Mouse (Mus musculus) cerebellum, adult 9-11 months (tissue): ENCODE measurements around the gene 1810065E05Rik.

ENCODE experiments used
- DNase-seq: peaks from one replicate; pipeline ENCODE4 v3.0.0; 2022

1810065E05Rik gene

GRCm38 (mm10) chr11:58420815-58421214 is at the start of gene 1810065E05Rik:
TSS of gene 1810065E05Rik (plus strand) at chr11:58421111.
- no peak for DNase-seq

GRCm38 (mm10) chr11:58377273-58377672 is 43.6 kb upstream of the 1810065E05Rik start:
- DNase-seq: no peak

GRCm38 (mm10) chr11:58377686-58378085 is 43.2 kb upstream of the 1810065E05Rik start:
- no peak for DNase-seq

- no peak for DNase-seq
Measured at GRCm38 (mm10) chr11:58378763-58379278, 42.1 kb upstream of the 1810065E05Rik start, which contains the start of gene Lypd8. TSS of gene Lypd8 (plus strand) at chr11:58379043.

GRCm38 (mm10) chr11:58379516-58379915 is 41.4 kb upstream of the 1810065E05Rik start:
- DNase-seq: no peak

GRCm38 (mm10) chr11:58382471-58382870 is 38.4 kb upstream of the 1810065E05Rik start:
- no peak for DNase-seq

- DNase-seq: no peak
Measured at GRCm38 (mm10) chr11:58399985-58400645, 20.8 kb upstream of the 1810065E05Rik start.

GRCm38 (mm10) chr11:58400655-58401054 is 20.3 kb upstream of the 1810065E05Rik start:
- DNase-seq: no peak

GRCm38 (mm10) chr11:58408066-58408465 is 12.8 kb upstream of the 1810065E05Rik start:
- no peak for DNase-seq

- no peak for DNase-seq
Measured at GRCm38 (mm10) chr11:58418336-58418735, 2.6 kb upstream of the 1810065E05Rik start.

GRCm38 (mm10) chr11:58432259-58432658 is 11.3 kb downstream of the 1810065E05Rik start, which contains the start of gene Gm12253:
TSS of gene Gm12253 (plus strand) at chr11:58432559.
- DNase-seq: no peak

GRCm38 (mm10) chr11:58437866-58438265 is 17.0 kb downstream of the 1810065E05Rik start:
- no peak for DNase-seq

- DNase-seq: no peak
Measured at GRCm38 (mm10) chr11:58452759-58453158, 31.8 kb downstream of the 1810065E05Rik start, which contains the start of gene Lypd9. TSS of gene Lypd9 (minus strand) at chr11:58452923.

GRCm38 (mm10) chr11:58453592-58453991 is 32.7 kb downstream of the 1810065E05Rik start:
- no peak for DNase-seq

GRCm38 (mm10) chr11:58462170-58462569 is 41.3 kb downstream of the 1810065E05Rik start, which contains the start of gene Olfr30:
TSS of gene Olfr30 (minus strand) at chr11:58462270.
- DNase-seq: no peak
